Mouse (Mus musculus) embryonic stem cell, embryonic (primary cell): ENCODE measurements around the gene Syngr1.

Experiments used
- CTCF ChIA-PET, 4 experiments: fragments of 300-600 bp in 2 of 4; fragments of 350-600 bp in 2 of 4; sonication (Branson Sonifier 250); formaldehyde crosslinking; loops; one replicate each; lab custom pipeline; 2022; ENCODE audit warnings: inconsistent platforms in 2 of 4; lab: Charles Lee
- POLR2A ChIA-PET, 4 experiments: fragments of 300-600 bp in 2 of 4; fragments of 350-600 bp in 2 of 4; sonication (Branson Sonifier 250); formaldehyde crosslinking; loops; one replicate each; lab custom pipeline; 2022; ENCODE audit warnings: antibody characterized with exemption in 4 of 4, inconsistent platforms in 1 of 4; lab: Charles Lee

Syngr1 gene

DNA sequence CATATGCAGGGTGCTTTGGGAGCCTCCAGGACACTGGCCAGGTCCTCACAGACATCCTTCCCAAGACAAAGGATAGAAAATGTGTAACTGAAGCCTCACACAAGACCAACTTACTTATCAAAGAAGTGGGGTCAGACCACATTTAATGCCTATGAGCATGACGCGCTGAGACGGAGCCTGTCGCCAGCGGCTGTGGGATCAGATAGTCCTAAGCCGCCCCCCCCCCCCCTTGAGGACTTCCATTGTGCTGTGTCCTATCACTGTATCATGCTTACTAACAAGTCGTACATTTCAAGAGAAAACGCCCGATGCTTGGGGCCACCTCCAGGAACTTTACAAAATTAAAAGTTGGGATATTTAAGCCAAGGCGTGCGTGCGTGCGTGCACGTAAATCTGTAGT is 56.0 kb downstream of the Syngr1 start:
- ChIA-PET CTCF (interaction anchor here in 1 of 4 experiments (0.6 kb wide), 1 partner anchor 9 kb away, joined by 3 read pairs; no protein-coding TSS in a partner anchor), POLR2A (interaction anchor here in 3 of 4 experiments (0.6 to 7.4 kb wide), 13 partner anchors 7 to 111 kb away, joined by 3 to 55 read pairs (median 7); partner anchors contain the start of genes Atf4 (in 1 of the 3), Mgat3 (in 1 of the 3) and Tab1 (in 1 of the 3))

DNA sequence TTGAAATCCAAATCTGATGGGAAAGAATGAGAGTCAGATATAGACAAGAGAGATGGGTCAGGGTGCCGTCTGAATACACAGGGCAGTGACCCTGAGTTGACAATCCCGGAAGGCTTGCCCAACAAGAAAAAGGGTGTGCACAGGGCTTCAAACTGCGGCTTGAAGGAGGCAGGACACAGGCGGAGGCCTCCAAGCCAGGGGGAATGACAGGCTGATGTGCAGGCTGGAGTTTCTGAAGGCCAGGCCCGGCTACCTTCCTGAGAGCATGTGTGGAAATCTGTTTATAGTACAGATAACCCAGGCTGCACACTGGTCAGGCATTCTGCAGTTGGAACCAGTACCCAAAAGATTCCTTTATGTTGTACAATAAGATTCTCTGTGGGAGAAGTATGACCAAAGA is 56.4 kb downstream of the Syngr1 start:
- POLR2A ChIA-PET = interaction anchor here in 3 of 4 experiments (0.6 to 2.1 kb wide), 14 partner anchors 10 to 116 kb away, joined by 3 to 8 read pairs (median 4); partner anchors contain the start of genes Tab1 (in 2 of the 3), Atf4 (in 1 of the 3), Mgat3 (in 1 of the 3) and Rps19bp1 (in 1 of the 3)
- CTCF ChIA-PET = interaction anchor here in 1 of 4 experiments (0.6 kb wide), 1 partner anchor 10 kb away, joined by 3 read pairs; no protein-coding TSS in a partner anchor

DNA sequence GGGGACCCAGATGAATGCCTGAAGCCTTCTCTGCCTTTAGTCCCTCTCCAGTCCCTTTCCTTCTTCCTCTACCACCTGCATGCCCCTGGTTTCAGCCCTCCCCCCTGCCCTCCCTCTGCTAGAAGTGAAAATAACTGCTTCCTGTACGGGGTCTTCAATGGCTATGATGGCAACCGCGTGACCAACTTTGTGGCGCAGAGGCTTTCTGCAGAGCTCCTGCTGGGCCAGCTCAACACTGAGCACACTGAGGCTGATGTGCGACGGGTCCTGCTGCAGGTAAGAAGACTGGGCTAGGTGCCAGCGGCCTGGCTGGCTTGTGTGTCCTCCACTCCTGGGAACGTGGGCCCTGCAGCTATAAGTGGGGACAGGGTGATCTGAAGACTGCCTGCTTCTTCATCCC is 57.4 kb downstream of the Syngr1 start:
- CTCF ChIA-PET = interaction anchor here in 2 of 4 experiments (0.5 to 0.7 kb wide), 2 partner anchors 20 to 163 kb away, joined by 3 read pairs; no protein-coding TSS in a partner anchor
- POLR2A ChIA-PET = interaction anchor here in 2 of 4 experiments (0.8 to 2.1 kb wide), 20 partner anchors 8 to 115 kb away, joined by 3 to 8 read pairs (median 4); partner anchors contain the start of genes AC140267.1 (in 1 of the 2), Mgat3 (in 1 of the 2), Mief1 (in 1 of the 2) and Rpl3 (in 1 of the 2)

DNA sequence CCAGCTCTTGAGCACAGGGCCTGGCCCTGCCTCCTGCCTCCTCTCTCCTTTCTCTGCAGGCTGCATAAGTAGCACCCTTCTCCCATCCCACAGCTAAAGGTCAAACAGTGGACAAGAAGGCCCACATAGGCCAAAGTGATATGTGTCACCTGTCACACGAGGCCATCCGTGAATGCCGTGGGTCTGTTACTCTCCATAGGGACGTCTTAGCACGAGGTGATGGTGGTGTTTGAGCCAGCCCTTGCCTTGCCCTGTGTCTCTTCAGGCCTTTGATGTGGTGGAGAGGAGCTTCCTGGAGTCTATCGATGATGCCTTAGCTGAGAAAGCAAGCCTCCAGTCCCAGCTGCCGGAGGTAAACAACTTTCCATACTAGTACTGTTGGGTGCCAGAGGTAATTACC is 58.4 kb downstream of the Syngr1 start:
- CTCF ChIA-PET = no interaction called here
- POLR2A ChIA-PET = interaction anchor here in 2 of 4 experiments (0.9 to 2.9 kb wide), 20 partner anchors 9 to 109 kb away, joined by 3 to 13 read pairs (median 4); partner anchors contain the start of genes AC140267.1 (in 1 of the 2), Atf4 (in 1 of the 2), Mief1 (in 1 of the 2) and Rpl3 (in 1 of the 2)

DNA sequence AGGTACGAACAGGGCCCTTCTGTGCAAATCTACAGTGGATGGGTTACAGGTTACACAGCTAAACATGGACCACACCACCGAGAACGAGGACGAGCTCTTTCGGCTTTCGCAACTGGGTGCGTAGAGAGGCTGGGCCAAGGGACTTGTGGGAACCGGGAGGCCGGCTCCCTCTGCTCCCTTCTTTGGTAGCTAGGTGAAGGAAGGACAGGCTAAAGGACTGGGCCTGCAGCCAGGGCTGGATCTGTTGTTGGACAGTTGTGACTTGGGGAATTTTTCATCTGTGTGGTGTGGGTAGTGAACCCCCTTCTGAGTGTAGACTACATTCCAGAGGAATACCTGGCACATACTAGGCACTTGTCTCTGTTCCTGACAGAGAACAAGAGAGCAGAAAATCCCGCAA is 61.5 kb downstream of the Syngr1 start:
- ChIA-PET POLR2A (interaction anchor here in 3 of 4 experiments (0.7 to 6.3 kb wide), 30 partner anchors 8 to 103 kb away, joined by 3 to 55 read pairs (median 4); partner anchors contain the start of genes Tab1 (in 2 of the 3), Atf4 (in 1 of the 3) and Mgat3 (in 1 of the 3)), CTCF (interaction anchor here in 3 of 4 experiments (1.1 to 2.5 kb wide), 5 partner anchors 8 to 72 kb away, joined by 3 to 9 read pairs (median 7); no protein-coding TSS in a partner anchor)

DNA sequence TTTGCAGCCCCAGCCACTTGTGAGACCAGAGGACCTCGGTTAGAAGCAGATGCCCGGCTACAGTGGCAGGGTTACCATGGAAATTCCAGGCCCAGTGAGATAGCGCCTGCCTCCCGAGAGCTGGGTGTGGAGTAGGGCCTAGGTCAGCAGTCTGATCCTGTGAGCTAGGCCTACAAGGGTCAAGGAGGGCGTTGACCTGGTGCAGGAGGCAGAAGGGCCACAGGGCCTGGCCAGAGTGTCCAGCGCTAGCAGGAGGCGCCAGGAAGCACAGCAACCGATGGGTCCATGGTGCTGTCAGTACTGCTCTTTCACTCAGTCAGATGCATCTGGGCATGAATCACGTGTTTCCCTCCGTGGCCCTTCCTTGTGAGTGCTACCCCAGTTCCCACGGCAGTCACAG is 62.6 kb downstream of the Syngr1 start:
- CTCF ChIA-PET = interaction anchor here in 1 of 4 experiments (1.7 kb wide), 1 partner anchor 71 kb away, joined by 4 read pairs; no protein-coding TSS in a partner anchor
- POLR2A ChIA-PET = interaction anchor here in 3 of 4 experiments (0.6 to 6.3 kb wide), 21 partner anchors 9 to 102 kb away, joined by 3 to 55 read pairs (median 6); partner anchors contain the start of gene Atf4 (in 3 of the 3)

DNA sequence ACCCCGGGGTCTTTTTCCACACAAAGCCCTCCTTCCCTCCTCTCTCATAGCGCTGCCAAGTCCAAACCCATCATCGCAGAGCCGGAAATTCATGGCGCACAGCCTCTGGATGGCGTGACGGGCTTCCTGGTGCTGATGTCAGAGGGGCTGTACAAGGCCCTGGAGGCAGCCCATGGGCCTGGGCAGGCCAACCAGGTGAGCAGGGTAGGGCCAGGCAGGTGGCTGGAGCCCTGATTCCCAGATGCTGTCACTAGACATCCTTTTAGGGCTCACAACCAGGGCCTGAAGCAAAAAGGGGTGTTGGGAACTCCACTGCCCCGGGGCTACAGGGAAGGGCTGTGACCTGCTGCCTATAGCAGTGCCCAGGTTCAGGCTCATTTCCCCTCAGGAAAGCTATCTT is 64.6 kb downstream of the Syngr1 start:
- POLR2A ChIA-PET = interaction anchor here in 3 of 4 experiments (0.5 to 6.3 kb wide), 16 partner anchors 11 to 106 kb away, joined by 3 to 55 read pairs (median 4); partner anchors contain the start of genes Tab1 (in 2 of the 3) and Mief1 (in 1 of the 3)
- CTCF ChIA-PET = interaction anchor here in 1 of 4 experiments (1.0 kb wide), 1 partner anchor 11 kb away, joined by 4 read pairs; no protein-coding TSS in a partner anchor

DNA sequence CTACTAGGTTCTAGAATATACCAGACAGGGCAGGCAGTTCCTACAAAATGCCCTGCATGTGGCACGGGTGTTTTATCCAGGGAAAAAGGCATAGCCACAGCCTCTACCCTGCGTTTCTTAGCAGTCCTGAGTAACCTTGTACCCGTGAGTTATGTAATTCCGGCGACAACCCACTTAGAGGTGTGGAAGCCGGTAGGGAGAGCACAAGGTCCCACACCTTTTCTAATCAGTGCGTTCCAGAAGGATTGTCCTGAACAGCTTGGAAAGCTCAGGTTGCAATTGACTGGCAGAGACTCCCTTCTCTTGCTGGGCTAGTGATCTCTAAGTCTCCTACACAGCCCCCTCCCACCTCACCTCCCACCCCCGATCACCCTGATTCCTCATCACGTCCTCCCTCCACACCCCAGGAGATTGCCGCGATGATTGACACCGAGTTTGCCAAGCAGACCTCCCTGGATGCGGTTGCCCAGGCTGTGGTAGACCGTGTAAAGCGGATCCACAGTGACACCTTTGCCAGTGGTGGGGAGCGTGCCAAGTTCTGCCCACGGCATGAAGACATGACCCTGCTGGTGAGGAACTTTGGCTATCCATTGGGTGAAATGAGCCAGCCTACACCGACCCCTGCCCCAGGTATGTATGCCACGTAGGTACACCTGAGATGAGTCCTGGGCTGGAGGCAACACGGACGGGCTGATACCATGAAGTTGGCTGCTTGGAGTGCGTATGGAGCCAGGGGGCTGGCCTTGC is 66.2 kb downstream of the Syngr1 start:
- ChIA-PET CTCF (interaction anchor here in 1 of 4 experiments (0.7 to 1.2 kb wide), 2 partner anchors 43 to 68 kb away, joined by 3 to 5 read pairs; no protein-coding TSS in a partner anchor), POLR2A (interaction anchor here (0.5 to 6.3 kb wide), 29 partner anchors 9 to 533 kb away, joined by 3 to 55 read pairs (median 4); partner anchors contain the start of genes Tab1 (in 2 of the 4) and Atf4 (in 1 of the 4))

DNA sequence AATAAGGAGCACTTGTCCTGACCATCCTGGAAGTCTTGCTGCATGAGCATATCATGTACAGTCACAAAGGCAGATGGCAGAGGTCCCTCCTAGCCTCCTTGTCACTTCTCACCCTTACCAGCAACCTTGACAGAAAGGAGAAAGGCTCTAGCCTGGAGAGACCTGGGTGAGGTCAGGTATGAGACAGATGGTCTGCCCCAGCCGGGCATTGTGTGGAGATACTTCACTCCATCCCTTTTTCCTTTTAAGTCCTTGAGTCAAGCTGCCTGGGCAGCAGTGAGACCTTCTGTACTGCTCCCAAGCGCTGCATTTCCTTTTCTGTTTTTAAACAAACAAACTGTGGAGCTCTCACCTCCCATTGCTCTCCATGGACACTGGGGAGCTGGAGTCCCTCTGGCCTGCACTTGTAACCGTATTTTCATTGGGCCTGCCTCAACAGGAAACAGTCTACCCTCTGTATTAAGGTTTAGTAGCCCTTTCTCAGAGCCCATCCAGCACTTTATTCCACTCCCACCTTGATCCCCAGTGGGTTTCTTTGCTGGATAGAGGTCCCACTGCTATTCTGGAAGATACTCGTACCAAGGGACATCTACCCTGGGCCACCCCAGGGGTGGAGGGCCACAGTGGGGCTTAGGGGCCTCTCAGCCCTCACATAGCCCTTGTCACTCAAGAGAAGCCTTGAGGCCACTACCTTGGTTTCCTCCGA is 67.0 kb downstream of the Syngr1 start:
- ChIA-PET POLR2A (interaction anchor here (0.6 to 6.8 kb wide), 31 partner anchors 10 to 100 kb away, joined by 3 to 60 read pairs (median 8); partner anchors contain the start of genes Atf4 (in 2 of the 4), Mgat3 (in 2 of the 4), Mief1 (in 2 of the 4) and Tab1 (in 1 of the 4)), CTCF (interaction anchor here in 2 of 4 experiments (0.8 to 2.3 kb wide), 6 partner anchors 11 to 61 kb away, joined by 3 to 9 read pairs (median 6); no protein-coding TSS in a partner anchor)

DNA sequence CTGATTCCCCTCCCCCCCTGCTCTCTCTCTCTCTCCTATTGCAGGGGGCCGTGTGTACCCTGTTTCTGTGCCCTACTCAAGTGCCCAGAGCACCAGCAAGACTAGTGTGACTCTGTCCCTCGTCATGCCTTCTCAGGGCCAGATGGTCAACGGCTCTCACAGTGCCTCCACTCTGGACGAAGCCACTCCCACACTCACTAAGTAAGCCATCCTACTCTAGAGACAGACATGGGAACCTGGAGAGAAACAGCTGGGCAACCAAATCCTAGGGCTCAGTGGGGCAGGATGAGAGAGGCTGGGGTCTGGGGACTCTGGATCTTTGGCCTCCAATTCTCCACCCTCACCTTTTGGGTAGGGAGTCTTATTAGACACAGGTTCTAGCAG is 67.6 kb downstream of the Syngr1 start:
- ChIA-PET CTCF (interaction anchor here in 2 of 4 experiments (0.7 to 2.3 kb wide), 7 partner anchors 11 to 60 kb away, joined by 3 to 9 read pairs (median 5); partner anchors contain the start of gene Mgat3 (in 1 of the 2)), POLR2A (interaction anchor here (0.8 to 6.8 kb wide), 51 partner anchors 9 to 105 kb away, joined by 3 to 60 read pairs (median 7); partner anchors contain the start of genes Mgat3 (in 3 of the 4), Atf4 (in 2 of the 4), Mief1 (in 2 of the 4) and Rpl3 (in 1 of the 4))

DNA sequence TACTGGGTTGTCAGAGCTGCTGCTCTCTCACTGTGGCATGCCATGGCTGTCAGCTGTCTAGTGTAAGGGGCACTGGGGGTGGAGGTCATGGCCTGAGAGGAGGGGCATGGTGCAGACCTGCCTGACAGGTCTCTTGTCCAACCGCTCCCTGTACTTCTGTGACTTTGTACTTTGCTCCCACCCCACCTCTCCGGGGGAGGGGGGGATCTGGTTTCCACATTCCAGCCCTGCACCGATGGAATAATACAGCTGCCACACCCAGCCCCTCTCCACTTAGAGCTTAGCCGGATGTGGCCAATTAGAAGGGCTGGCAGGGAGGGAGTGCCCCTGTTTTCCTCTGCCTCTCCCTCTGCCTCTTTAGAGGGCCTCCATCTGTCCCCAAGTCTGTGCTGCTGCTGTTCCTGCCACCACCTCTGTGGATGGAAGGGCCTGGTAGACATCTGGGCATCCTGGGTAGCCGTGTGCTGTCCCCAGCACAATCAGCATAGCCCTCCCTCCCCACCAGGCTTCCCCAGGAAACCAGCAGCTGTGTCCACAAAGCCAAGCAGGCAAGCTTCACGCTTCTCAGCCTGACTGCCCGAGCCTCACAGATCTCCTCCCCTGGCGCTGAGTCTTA is 68.3 kb downstream of the Syngr1 start:
- ChIA-PET POLR2A (interaction anchor here (0.6 to 6.8 kb wide), 71 partner anchors 9 to 208 kb away, joined by 3 to 60 read pairs (median 6); partner anchors contain the start of genes Mgat3 (in 4 of the 4), Atf4 (in 3 of the 4), Mief1 (in 2 of the 4) and Tab1 (in 2 of the 4)), CTCF (interaction anchor here in 3 of 4 experiments (0.7 to 2.3 kb wide), 13 partner anchors 10 to 69 kb away, joined by 3 to 9 read pairs (median 4); partner anchors contain the start of gene Mgat3 (in 1 of the 3))

DNA sequence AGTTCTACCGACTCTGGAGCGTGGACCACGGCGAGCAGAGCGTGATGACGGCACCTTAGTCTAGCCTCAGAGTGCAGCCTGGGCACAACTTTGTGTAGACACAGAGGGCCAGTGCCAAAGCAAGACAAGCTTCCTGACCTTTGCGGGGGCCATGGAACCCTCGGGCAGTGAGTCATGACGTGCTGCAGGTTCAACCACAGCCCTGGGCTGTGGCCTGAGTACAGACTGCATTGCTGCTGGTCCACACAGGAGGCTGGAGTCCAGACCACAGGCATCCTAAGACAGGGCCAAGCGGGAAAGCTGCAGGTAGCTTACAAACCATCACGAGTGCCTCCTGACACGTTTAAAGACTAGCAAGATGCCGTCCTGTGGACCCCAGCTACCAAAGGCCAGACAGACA is 69.1 kb downstream of the Syngr1 start:
- CTCF ChIA-PET = interaction anchor here in 3 of 4 experiments (0.8 to 2.3 kb wide), 10 partner anchors 9 to 68 kb away, joined by 3 to 9 read pairs (median 4); no protein-coding TSS in a partner anchor
- POLR2A ChIA-PET = interaction anchor here in 3 of 4 experiments (0.8 to 6.8 kb wide), 64 partner anchors 8 to 281 kb away, joined by 3 to 60 read pairs (median 6); partner anchors contain the start of genes Atf4 (in 3 of the 3), Mgat3 (in 3 of the 3), Mief1 (in 2 of the 3) and Tab1 (in 2 of the 3)

DNA sequence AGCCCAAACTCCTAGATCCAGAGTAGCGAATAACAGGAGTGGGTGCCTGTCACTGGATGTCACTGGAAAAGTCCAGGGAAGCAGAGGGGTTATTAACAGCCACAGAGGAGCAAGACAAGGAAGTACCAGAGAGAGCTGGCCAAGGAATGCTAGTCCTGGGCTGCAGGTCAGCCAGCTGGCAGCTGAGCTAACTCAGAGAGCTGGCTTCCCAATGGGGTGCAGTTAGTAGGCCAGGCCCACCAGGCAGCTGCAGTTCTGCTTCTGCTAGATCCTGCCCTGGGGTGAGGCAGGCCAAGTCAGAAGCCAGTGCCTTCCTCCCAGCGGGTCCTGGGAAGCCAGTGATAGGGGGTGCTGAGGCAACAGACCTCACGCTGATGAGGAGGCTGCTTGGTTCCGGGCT is 69.6 kb downstream of the Syngr1 start:
- ChIA-PET POLR2A (interaction anchor here in 3 of 4 experiments (0.7 to 6.8 kb wide), 48 partner anchors 8 to 282 kb away, joined by 3 to 60 read pairs (median 7); partner anchors contain the start of genes Atf4 (in 3 of the 3), Mgat3 (in 2 of the 3), Mief1 (in 2 of the 3) and Tab1 (in 1 of the 3)), CTCF (interaction anchor here (0.7 to 2.3 kb wide), 7 partner anchors 9 to 65 kb away, joined by 3 to 9 read pairs (median 4); no protein-coding TSS in a partner anchor)

DNA sequence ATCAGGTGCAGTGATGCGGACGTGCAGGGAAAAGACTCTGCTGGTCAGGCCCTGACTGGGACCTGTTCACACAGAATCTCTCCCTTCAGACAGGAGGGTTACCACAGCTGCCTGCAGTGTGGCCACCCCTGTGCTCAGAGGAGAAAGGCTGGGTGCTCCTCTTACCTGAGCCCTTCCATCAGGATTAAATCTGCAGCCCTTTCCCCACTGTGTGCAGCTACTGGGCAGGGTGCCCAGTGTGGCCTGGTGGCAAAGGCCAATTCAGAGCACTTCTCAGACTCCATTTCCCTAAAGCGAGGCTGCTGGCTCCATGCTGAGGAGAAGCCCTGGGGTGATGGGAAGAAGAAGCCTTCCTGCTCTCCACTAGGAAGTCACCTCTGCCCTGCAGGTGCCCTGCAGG is 70.1 kb downstream of the Syngr1 start:
- CTCF ChIA-PET = interaction anchor here in 3 of 4 experiments (0.7 to 0.8 kb wide), 3 partner anchors 9 to 44 kb away, joined by 3 to 9 read pairs (median 4); no protein-coding TSS in a partner anchor

DNA sequence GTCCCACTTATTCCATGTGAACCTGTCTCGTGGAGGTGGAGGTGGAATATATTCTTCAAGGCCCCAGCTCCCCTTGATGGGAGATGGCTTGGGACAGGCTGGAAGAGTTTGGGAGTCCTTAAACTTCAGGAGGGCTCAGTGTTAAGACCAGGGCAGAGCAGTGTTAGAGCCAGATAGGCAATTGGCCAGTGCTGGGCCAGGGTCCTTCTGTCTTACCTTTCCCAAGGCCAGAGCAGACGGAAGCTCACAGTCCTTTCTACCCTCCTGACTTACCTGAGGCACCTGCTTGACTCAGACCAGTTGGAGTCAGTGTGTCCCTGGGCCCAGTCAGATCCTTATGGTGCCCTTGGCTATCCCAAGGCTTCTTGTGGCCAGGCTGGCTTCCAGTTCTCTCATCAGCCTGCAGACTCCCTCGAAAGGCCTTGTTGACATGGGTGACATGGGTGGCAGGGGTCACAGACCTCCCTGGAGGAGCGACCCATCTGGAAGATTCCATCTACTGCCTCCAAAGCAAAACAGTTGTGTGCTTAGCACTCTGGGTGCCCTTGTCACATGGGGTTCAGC is 71.3 kb downstream of the Syngr1 start:
- ChIA-PET POLR2A (interaction anchor here in 3 of 4 experiments (0.6 to 6.8 kb wide), 13 partner anchors 7 to 135 kb away, joined by 3 to 60 read pairs (median 4); partner anchors contain the start of gene Mgat3 (in 1 of the 3)), CTCF (interaction anchor here in 2 of 4 experiments (0.8 to 1.3 kb wide), 3 partner anchors 10 to 24 kb away, joined by 3 to 6 read pairs (median 4); no protein-coding TSS in a partner anchor)

More for the DNA sequence above, 70.1 kb downstream of the Syngr1 start:
- POLR2A ChIA-PET = interaction anchor here in 3 of 4 experiments (0.7 to 6.8 kb wide), 32 partner anchors 8 to 95 kb away, joined by 3 to 60 read pairs (median 6); partner anchors contain the start of genes Atf4 (in 2 of the 3), Mief1 (in 2 of the 3), Mgat3 (in 1 of the 3) and Tab1 (in 1 of the 3)
